Mouse (Mus musculus) kidney, postnatal 25 days (tissue): ENCODE results near the gene Mag.
"Not testable (repeated sequence)": the region's sequence is repeated elsewhere in the genome, so short reads cannot be mapped to it uniquely, and the experiment has no call there.

Source experiments
- DNase-seq, 2 experiments: peaks; one replicate each; pipeline ENCODE4 v3.0.0; 2021; ENCODE audit warnings: mixed read lengths in 2 of 2

Mag gene

GRCm38 (mm10) chr7:30914732-30915131 lies at the start of gene Mag:
Gene Mag (minus strand): TSS chr7:30914873.
- no peak for DNase-seq

- peak in 1 of 2 experiments; percentile 54 for DNase-seq
Measured at GRCm38 (mm10) chr7:30964366-30964765, 49.7 kb upstream of the Mag start.

- no peak for DNase-seq
Measured at GRCm38 (mm10) chr7:30962862-30963261, 48.2 kb upstream of the Mag start.

- peak in 1 of 2 experiments; percentile 30 for DNase-seq
Measured at GRCm38 (mm10) chr7:30959786-30960349, 45.2 kb upstream of the Mag start.

GRCm38 (mm10) chr7:30958866-30959487 lies 44.3 kb upstream of the Mag start:
- peak in 1 of 2 experiments; percentile 37 for DNase-seq

GRCm38 (mm10) chr7:30958109-30958865 lies 43.6 kb upstream of the Mag start:
- DNase-seq, result peak in 1 of 2 experiments; percentile 49

GRCm38 (mm10) chr7:30957367-30957783 lies 42.7 kb upstream of the Mag start:
- DNase-seq, result peak; percentile 89 to 95

- DNase-seq, result peak; percentile 82 to 95
Measured at GRCm38 (mm10) chr7:30956756-30957366, 42.2 kb upstream of the Mag start, which contains the start of gene Usf2. Gene Usf2 (minus strand): TSS chr7:30956803.

- peak in 1 of 2 experiments; percentile 29 for DNase-seq
Measured at GRCm38 (mm10) chr7:30956357-30956751, 41.7 kb upstream of the Mag start.

- DNase-seq, result peak; percentile 94 to 95
Measured at GRCm38 (mm10) chr7:30955584-30956356, 41.1 kb upstream of the Mag start.

GRCm38 (mm10) chr7:30954971-30955520 lies 40.4 kb upstream of the Mag start:
- DNase-seq, result no peak

- peak in 1 of 2 experiments; percentile 47 for DNase-seq
Measured at GRCm38 (mm10) chr7:30954036-30954435, 39.4 kb upstream of the Mag start.

- peak in 1 of 2 experiments; percentile 35 for DNase-seq
Measured at GRCm38 (mm10) chr7:30953459-30953858, 38.8 kb upstream of the Mag start.

- peak in 1 of 2 experiments; percentile 34 for DNase-seq
Measured at GRCm38 (mm10) chr7:30952441-30953265, 38.0 kb upstream of the Mag start.

- DNase-seq, result not testable (repeated sequence)
Measured at GRCm38 (mm10) chr7:30949902-30950301, 35.2 kb upstream of the Mag start.

GRCm38 (mm10) chr7:30945876-30946275 lies 31.2 kb upstream of the Mag start:
- DNase-seq, result no peak

GRCm38 (mm10) chr7:30945466-30945865 lies 30.8 kb upstream of the Mag start:
- DNase-seq, result not testable (repeated sequence)

GRCm38 (mm10) chr7:30944706-30945105 lies 30.0 kb upstream of the Mag start:
- not testable (repeated sequence) for DNase-seq

GRCm38 (mm10) chr7:30943909-30944635 lies 29.4 kb upstream of the Mag start, which contains the start of gene Hamp:
Gene Hamp (minus strand): TSS chr7:30944032.
- DNase-seq, result no peak

GRCm38 (mm10) chr7:30942365-30942764 lies 27.7 kb upstream of the Mag start:
- DNase-seq, result not testable (repeated sequence)
